Mouse (Mus musculus) ES-E14 (cell line): ENCODE data around the gene Faiml.
A peak's percentile ranks its signal among the peaks of the same experiment; 100 is the strongest.

Experiments
- CHD2 ChIP-seq: IDR thresholded peaks from 2 replicates; pipeline ENCODE4 v1.6.1; 2014; ENCODE audit warnings: mild to moderate bottlenecking, low read depth, low read length, inconsistent platforms
- HCFC1 ChIP-seq: IDR thresholded peaks from 2 replicates; pipeline ENCODE4 v1.6.1; 2012; ENCODE audit warnings: low read length, inconsistent platforms, borderline replicate concordance; ENCODE audit not compliant: insufficient read depth
- MAFK ChIP-seq: IDR thresholded peaks from 2 replicates; pipeline ENCODE4 v1.6.1; 2014; ENCODE audit warnings: mild to moderate bottlenecking, low read depth, low read length, inconsistent platforms; ENCODE audit not compliant: insufficient read depth

DNA sequence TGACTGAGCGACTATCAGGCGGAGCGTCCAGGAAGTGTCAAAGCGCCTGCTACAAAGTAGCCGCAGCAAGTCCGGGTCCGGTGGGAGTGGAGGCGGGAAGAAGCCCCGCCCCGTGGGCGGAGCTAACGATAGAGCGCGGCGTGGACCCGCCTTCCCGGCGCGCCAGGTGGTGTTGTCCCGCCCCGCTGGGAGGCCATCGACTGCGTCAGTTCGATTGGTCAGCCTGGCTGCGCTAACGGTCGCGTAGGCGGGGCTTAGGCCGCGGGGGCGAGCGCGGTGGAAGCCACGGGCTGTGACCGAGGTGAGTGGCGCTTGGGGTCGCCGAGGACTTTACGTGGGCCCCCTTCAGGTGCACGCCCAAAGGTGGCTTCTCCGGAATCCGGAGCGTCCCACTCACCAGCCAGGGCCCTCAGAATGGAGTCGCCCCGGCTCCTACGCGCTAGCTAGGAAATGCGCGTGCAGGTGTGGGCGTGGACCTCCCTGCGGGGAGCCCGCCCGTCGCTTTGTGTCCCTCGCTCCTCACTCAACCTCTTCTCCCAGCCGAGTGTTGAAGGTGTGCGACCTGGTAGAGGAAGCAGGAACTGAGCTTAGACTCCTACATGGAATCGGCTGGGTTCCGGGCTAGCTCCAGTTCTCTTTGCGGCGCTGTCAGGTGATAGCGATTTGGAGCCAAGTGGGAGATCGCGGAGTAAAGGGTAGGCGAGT is 6.3 kb upstream of the Faiml start, which contains the start of gene Cep70:
- TF ChIP-seq HCFC1 (0 out of 2 replicates have a peak, but pooled peaks have one; percentile 31), MAFK (no peak), CHD2 (no peak)
